Mouse (Mus musculus): ENCODE measurements around the gene Cfap77. TPM values are rescaled to one million over a fixed set of nuclear protein-coding genes. Genes with fewer than 3 reads are reported as not detected.

Gene Cfap77
- polyA plus RNA-seq, 1 experiment from 2014 or later: 0.79 TPM

DNA sequence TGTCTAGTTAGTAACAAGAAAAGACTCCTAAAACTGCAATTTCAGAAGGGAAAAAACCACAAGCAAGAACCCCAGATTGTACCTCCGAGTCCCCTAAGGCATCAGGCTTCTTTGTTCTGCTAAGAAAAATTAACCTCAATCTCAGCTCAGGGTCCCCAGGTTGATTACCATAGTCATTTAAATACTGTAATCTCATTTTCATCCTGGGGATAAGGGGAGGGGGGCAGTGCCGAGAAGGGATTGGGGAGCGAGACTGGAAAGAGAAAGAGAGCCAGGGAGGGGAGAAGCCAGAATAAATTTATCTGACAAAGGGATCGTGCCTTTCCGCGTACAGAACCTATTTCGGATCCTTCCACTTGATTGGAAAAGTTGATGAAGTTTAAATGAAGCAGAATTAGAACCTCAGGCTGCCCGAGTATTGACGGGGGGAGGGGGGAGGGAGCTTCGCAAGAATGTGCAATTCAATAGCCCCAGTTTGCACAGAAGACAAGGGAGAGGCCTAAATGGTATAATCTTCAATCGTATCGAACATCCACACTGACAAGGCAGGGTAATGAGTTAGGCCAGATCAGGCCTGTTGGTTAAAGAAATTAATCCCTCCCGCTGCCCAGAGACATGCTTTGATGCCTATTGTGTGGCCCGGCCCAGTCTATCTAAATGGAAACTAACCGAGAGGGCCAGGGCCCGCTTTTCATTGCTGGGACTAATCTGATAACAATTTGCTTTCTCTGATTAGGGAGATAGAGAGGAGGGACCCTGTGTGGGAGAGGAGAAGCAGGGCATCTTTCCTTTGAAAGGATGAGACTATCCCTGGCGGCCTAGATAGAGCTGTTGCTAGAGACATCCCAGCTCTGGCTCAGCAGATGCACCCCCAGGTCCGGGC lies 14.0 kb downstream of the Cfap77 start:
- H3K27me3 ChIP-seq (replicated peaks; ENCODE audit: control insufficient read depth, insufficient read depth, low read length): peaks cover 79% of the 10 kb centered on the region
- no peak overlapping the region for H3K27ac ChIP-seq (replicated peaks; ENCODE audit: low read depth, low read length)
- H3K9ac ChIP-seq (ENCODE audit: low read depth, low read length): no peak overlapping the region
- no peaks in the 10 kb centered on the region for H3K36me3 ChIP-seq (ENCODE audit: control insufficient read depth, insufficient read depth, low read length)
- 0 out of 2 replicates have a peak, but pooled peaks cover 2% of the 10 kb centered on the region for H3K4me1 ChIP-seq (ENCODE audit: control insufficient read depth, insufficient read depth, low read length)
- ATAC-seq (ENCODE audit: low read depth): no peak
- no peaks in the 10 kb centered on the region for H3K9me3 ChIP-seq (ENCODE audit: control insufficient read depth, low read length)
- no peak for DNase-seq (ENCODE audit: low spot score)
- H3K4me2 ChIP-seq (ENCODE audit: low read depth, low read length): no peak overlapping the region
- 14% methylated on average over 18 of the region's 18 CpGs for whole genome bisulfite sequencing
- H3K4me3 ChIP-seq (ENCODE audit: low read depth, low read length): no peak overlapping the region

DNA sequence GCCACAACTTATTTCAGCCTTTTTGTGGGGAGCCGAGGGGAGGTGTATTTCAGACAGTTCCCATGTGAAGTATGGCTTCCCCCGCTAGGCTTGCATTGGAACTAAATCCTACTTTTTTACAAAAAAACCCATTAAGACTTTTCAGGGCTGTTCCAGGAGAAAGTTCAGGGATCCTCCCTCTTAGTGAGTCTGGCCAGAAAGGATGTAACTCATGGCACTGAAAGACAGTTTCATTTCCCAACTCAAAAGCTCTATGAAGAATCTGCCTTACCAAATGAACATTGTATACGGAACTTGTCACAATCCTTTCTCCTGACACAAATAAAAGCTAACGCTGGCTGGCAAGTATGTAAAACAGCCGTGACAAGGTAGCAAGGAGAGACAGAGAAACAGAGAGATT lies 15.1 kb downstream of the Cfap77 start:
- H3K4me3 ChIP-seq (ENCODE audit: low read depth, low read length): no peak overlapping the region
- 0 out of 2 replicates have a peak, but pooled peaks cover 2% of the 10 kb centered on the region for H3K4me1 ChIP-seq (ENCODE audit: control insufficient read depth, insufficient read depth, low read length)
- DNase-seq (ENCODE audit: low spot score) (no peak), ATAC-seq (ENCODE audit: low read depth) (no peak)
- H3K4me2 ChIP-seq (ENCODE audit: low read depth, low read length): no peak overlapping the region
- H3K36me3 ChIP-seq (ENCODE audit: control insufficient read depth, insufficient read depth, low read length): no peaks in the 10 kb centered on the region
- 24% methylated on average over 5 of the region's 5 CpGs for WGBS
- H3K27ac ChIP-seq (replicated peaks; ENCODE audit: low read depth, low read length): no peak overlapping the region
- no peaks in the 10 kb centered on the region for H3K9me3 ChIP-seq (ENCODE audit: control insufficient read depth, low read length)
- peaks cover 71% of the 10 kb centered on the region for H3K27me3 ChIP-seq (replicated peaks; ENCODE audit: control insufficient read depth, insufficient read depth, low read length)
- H3K9ac ChIP-seq (ENCODE audit: low read depth, low read length): no peak overlapping the region

DNA sequence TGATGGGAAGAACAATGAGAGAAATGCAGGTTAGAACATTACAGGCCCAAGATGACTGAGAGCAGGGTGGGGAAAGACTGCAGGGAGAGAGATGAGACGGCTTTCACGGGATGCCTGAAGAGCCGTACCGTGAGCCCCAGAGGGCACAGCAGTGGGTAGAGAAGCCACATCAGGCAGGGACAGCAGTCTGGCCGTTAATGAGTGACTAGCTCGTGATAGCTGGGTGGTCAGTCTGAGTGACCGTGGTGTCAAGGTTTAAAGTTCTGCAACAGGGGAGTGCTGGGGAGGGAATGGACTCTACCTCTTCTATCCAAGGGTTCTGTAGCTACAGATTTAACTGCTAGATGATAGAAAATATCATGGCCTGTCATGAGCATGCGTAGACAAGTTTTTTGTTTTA lies 19.2 kb downstream of the Cfap77 start:
- Histone ChIP-seq H3K27ac (replicated peaks; ENCODE audit: low read depth, low read length) (no peak overlapping the region), H3K4me2 (ENCODE audit: low read depth, low read length) (no peak overlapping the region), H3K4me3 (ENCODE audit: low read depth, low read length) (no peak overlapping the region), H3K36me3 (ENCODE audit: control insufficient read depth, insufficient read depth, low read length) (no peaks in the 10 kb centered on the region), H3K27me3 (replicated peaks; ENCODE audit: control insufficient read depth, insufficient read depth, low read length) (peaks cover 39% of the 10 kb centered on the region), H3K9ac (ENCODE audit: low read depth, low read length) (no peak overlapping the region), H3K9me3 (ENCODE audit: control insufficient read depth, low read length) (no peaks in the 10 kb centered on the region), H3K4me1 (ENCODE audit: control insufficient read depth, insufficient read depth, low read length) (0 out of 2 replicates have a peak, but pooled peaks cover 2% of the 10 kb centered on the region)
- ATAC-seq (ENCODE audit: low read depth) (no peak), DNase-seq (ENCODE audit: low spot score) (no peak)
- 58% methylated on average over 8 of the region's 8 CpGs for WGBS

DNA sequence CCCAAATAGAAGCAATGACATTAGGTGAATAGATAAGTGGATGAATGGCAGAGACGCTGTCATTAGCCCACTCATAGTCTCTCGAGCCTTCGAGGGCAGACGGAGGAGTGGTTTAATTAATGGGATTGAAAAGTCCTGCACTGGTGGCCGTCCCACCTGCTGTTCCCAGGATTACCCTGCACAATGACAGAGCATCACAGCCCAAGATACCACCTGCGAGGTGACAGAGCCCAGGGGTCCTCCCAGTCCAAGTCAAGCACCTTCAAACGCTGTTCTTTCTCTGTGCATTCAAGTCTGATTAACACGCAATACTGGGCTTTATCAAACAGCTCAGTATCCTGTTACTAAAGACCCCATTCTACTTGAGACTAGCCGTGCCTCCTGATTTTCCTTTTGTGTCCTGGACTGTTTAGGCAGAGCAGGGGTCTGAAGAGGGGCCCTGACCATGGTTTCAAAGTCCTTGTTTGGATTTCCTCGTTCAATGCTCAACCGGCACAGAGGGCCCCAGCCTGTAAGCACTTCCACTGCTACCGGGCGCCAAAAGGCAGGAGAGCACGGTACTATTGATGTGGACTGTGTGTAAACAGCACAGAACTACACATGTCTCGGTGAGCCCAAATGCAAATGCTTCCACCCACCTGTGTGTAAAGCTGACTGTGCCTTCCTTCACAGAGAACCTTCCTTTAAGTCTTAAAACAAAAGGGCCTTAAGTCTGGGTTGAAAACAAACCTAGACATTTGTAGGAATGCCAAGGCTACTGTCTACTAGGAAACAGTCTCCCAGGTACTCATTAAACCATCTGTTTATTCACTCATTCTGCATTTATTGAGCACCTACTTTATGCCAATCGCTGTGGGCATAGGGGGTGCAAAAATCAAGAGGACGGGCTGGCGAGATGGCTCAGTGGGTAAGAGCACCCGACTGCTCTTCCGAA lies 20.1 kb downstream of the Cfap77 start:
- H3K36me3 ChIP-seq (ENCODE audit: control insufficient read depth, insufficient read depth, low read length): no peaks in the 10 kb centered on the region
- H3K9me3 ChIP-seq (ENCODE audit: control insufficient read depth, low read length): no peaks in the 10 kb centered on the region
- DNase-seq (ENCODE audit: low spot score): no peak
- H3K27me3 ChIP-seq (replicated peaks; ENCODE audit: control insufficient read depth, insufficient read depth, low read length): peaks cover 33% of the 10 kb centered on the region
- ATAC-seq (ENCODE audit: low read depth): no peak
- no peak overlapping the region for H3K4me2 ChIP-seq (ENCODE audit: low read depth, low read length)
- H3K4me3 ChIP-seq (ENCODE audit: low read depth, low read length): no peak overlapping the region
- H3K27ac ChIP-seq (replicated peaks; ENCODE audit: low read depth, low read length): no peak overlapping the region
- WGBS: 55% methylated on average over 20 of the region's 20 CpGs
- H3K4me1 ChIP-seq (ENCODE audit: control insufficient read depth, insufficient read depth, low read length): no peaks in the 10 kb centered on the region
- no peak overlapping the region for H3K9ac ChIP-seq (ENCODE audit: low read depth, low read length)

- Histone ChIP-seq H3K9ac (ENCODE audit: low read depth, low read length) (no peak overlapping the region), H3K4me1 (ENCODE audit: control insufficient read depth, insufficient read depth, low read length) (no peaks in the 10 kb centered on the region), H3K4me2 (ENCODE audit: low read depth, low read length) (no peak overlapping the region), H3K36me3 (ENCODE audit: control insufficient read depth, insufficient read depth, low read length) (no peaks in the 10 kb centered on the region), H3K9me3 (ENCODE audit: control insufficient read depth, low read length) (no peaks in the 10 kb centered on the region), H3K4me3 (ENCODE audit: low read depth, low read length) (no peak overlapping the region), H3K27ac (replicated peaks; ENCODE audit: low read depth, low read length) (no peak overlapping the region), H3K27me3 (replicated peaks; ENCODE audit: control insufficient read depth, insufficient read depth, low read length) (peaks cover 17% of the 10 kb centered on the region)
- WGBS: 83% methylated on average over 4 of the region's 4 CpGs
- ATAC-seq (ENCODE audit: low read depth) (no peak), DNase-seq (ENCODE audit: low spot score) (no peak)
Observed at GRCm38 (mm10) chr2:29031951-29032350, 22.9 kb downstream of the Cfap77 start.

GRCm38 (mm10) chr2:29030048-29030734 lies 24.7 kb downstream of the Cfap77 start:
- Histone ChIP-seq H3K9ac (ENCODE audit: low read depth, low read length) (no peak overlapping the region), H3K27ac (replicated peaks; ENCODE audit: low read depth, low read length) (no peak overlapping the region), H3K36me3 (ENCODE audit: control insufficient read depth, insufficient read depth, low read length) (no peaks in the 10 kb centered on the region), H3K4me1 (ENCODE audit: control insufficient read depth, insufficient read depth, low read length) (no peaks in the 10 kb centered on the region), H3K9me3 (ENCODE audit: control insufficient read depth, low read length) (no peaks in the 10 kb centered on the region), H3K4me3 (ENCODE audit: low read depth, low read length) (no peak overlapping the region), H3K27me3 (replicated peaks; ENCODE audit: control insufficient read depth, insufficient read depth, low read length) (0 out of 2 replicates have a peak, but pooled peaks cover 8% of the 10 kb centered on the region), H3K4me2 (ENCODE audit: low read depth, low read length) (no peak overlapping the region)
- 30% methylated on average over 20 of the region's 20 CpGs for WGBS
- peak; percentile 77 for ATAC-seq (ENCODE audit: low read depth)
- peak; percentile 65 for DNase-seq (ENCODE audit: low spot score)

DNA sequence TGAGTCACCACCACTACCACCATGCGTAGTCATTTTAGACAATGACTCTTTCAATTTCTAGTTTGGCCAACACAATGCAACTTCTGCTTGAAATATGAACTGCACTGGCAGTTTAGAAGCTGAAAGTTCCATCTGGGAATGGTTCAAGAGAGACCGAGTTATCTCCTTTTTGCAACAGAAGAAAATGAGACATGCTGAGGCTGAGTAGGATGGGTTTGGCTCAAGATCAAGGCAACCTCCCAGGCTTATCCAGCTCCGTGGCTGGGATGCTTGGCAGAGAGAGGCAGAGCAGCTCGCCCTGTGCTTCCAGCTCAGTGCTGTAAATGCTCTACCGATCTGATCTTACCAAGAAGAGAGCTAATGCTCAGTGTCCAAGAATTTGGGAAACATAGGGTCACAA lies 29.6 kb downstream of the Cfap77 start:
- DNase-seq (ENCODE audit: low spot score) (no peak), ATAC-seq (ENCODE audit: low read depth) (no peak)
- H3K4me2 ChIP-seq (ENCODE audit: low read depth, low read length): no peak overlapping the region
- no peaks in the 10 kb centered on the region for H3K36me3 ChIP-seq (ENCODE audit: control insufficient read depth, insufficient read depth, low read length)
- no peak overlapping the region for H3K27ac ChIP-seq (replicated peaks; ENCODE audit: low read depth, low read length)
- H3K9ac ChIP-seq (ENCODE audit: low read depth, low read length): no peak overlapping the region
- no peaks in the 10 kb centered on the region for H3K4me1 ChIP-seq (ENCODE audit: control insufficient read depth, insufficient read depth, low read length)
- no peak overlapping the region for H3K4me3 ChIP-seq (ENCODE audit: low read depth, low read length)
- WGBS: 64% methylated on average over 5 of the region's 5 CpGs
- no peaks in the 10 kb centered on the region for H3K9me3 ChIP-seq (ENCODE audit: control insufficient read depth, low read length)
- 0 out of 2 replicates have a peak, but pooled peaks cover 6% of the 10 kb centered on the region for H3K27me3 ChIP-seq (replicated peaks; ENCODE audit: control insufficient read depth, insufficient read depth, low read length)

DNA sequence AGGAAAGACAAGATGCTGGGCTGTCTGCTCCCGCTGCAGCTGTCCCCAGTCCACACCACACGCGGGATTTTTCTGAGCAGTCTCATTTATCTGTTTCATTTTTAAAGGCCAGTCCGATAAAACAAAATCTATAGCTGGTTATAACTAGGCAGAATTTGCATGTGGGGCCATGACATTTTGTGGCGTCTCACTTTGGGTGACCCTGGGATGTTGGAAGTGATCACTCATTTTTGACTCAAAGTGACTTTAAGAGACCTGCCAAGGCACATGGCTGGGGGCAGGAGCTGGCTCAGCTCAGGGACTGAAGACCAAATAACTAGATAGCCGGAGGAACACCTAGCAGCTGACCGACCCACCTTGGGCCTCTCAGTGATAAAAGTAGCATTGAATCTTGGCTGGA lies 31.9 kb downstream of the Cfap77 start:
- Histone ChIP-seq H3K4me3 (ENCODE audit: low read depth, low read length) (no peak overlapping the region), H3K4me1 (ENCODE audit: control insufficient read depth, insufficient read depth, low read length) (no peaks in the 10 kb centered on the region), H3K4me2 (ENCODE audit: low read depth, low read length) (no peak overlapping the region), H3K36me3 (ENCODE audit: control insufficient read depth, insufficient read depth, low read length) (no peaks in the 10 kb centered on the region), H3K9ac (ENCODE audit: low read depth, low read length) (no peak overlapping the region), H3K27me3 (replicated peaks; ENCODE audit: control insufficient read depth, insufficient read depth, low read length) (no peaks in the 10 kb centered on the region), H3K27ac (replicated peaks; ENCODE audit: low read depth, low read length) (no peak overlapping the region), H3K9me3 (ENCODE audit: control insufficient read depth, low read length) (no peaks in the 10 kb centered on the region)
- 90% methylated on average over 7 of the region's 7 CpGs for WGBS
- DNase-seq (ENCODE audit: low spot score) (no peak), ATAC-seq (ENCODE audit: low read depth) (no peak)

Data from embryonic facial prominence, embryonic 14.5 days (tissue).